Mouse (Mus musculus) fibroblast of lung, adult 2 months (primary cell): Measurements from ENCODE around the gene Ly6g6f.
A peak's percentile ranks its signal among the peaks of the same experiment; 100 is the strongest.

Experiments used
- DNase-seq: peaks from one replicate; pipeline ENCODE4 v3.0.0-alpha.2; 2011; ENCODE audit warnings: low read depth

The Ly6g6f gene

GRCm38 (mm10) chr17:35077786-35078233, 7.6 kb downstream of the Ly6g6f start, which contains the start of gene Ly6g6d:
Gene Ly6g6d, minus strand, starts transcription at chr17:35078065.
- DNase-seq: no peak

DNA sequence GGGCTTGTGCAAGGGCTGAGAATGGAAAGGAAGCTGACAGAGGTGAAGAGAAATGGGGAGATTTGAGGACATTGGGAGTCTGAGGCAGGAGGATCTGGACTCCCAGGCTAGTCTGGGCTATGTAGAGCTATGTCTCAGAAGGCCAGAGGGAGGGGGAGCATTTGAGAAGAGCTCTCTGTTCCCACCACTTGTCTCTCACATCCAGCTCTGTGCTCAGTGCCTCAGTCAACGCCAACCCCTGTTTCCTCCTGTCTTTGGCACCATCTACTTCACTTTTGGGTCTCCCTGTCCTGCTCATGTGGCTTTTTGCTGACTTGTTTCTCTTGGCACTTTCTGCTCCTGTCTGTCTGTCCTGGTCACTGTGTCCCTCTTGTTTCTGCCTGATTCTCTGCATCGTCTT, 8.1 kb downstream of the Ly6g6f start:
- DNase-seq: no peak

DNA sequence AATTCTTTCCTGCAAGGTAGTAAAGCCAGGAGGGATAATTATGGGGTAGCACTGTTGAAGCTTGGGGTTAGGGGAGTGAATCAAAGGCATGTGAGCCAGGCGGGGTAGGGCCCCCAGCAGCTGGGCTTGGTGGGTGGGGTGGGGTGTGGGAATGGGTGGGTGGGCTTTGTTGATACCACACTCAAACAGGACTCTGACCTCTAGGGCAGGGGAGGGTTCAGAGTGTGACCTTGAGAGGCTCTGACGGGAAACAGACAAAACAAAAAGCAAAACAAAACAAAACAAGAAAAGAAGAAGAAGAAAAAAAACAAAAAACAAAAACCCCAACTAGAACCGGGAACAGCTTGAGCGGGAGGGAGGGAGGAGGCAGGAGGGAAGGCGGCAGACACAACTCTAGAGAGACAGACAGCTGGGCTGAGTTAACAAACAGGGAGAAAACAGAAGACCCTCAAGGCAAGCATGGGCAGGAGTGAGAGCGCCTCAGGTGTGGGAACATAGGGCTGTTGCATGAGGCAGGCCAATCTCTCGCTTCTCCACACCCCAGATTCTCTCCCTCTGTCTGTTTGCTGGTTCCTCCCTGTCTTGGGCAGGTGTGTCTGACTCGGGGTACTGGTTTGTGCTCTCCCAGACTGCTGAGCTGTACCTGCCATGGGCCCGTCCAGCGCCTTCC, 8.8 kb downstream of the Ly6g6f start, which contains the start of gene Ly6g6e:
Ly6g6e (plus strand) TSS at position 396 of the 670 bp plus-strand sequence.
- no peak for DNase-seq

- DNase-seq: no peak
Observed at GRCm38 (mm10) chr17:35074097-35074496, 11.3 kb downstream of the Ly6g6f start.

DNA sequence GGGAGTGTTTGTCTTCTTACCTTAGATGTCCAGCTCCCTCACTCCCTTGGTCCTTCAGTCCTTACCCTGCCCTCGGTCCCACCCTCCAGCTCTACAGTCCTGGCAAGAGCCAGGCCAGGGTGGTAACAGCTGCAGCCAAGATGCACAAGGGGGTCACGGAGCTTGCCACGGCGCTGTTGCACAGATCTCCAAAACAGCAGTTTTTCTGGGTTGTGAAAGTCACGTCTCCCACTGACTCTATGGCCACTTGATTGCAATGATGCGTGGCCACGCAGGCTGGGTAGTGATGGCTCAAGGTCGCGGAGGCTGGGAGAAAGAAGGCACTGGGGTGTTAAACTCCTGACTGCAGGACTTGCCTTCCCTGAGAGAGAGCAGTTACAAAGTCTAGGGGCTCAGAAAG, 14.0 kb downstream of the Ly6g6f start:
- no peak for DNase-seq

DNA sequence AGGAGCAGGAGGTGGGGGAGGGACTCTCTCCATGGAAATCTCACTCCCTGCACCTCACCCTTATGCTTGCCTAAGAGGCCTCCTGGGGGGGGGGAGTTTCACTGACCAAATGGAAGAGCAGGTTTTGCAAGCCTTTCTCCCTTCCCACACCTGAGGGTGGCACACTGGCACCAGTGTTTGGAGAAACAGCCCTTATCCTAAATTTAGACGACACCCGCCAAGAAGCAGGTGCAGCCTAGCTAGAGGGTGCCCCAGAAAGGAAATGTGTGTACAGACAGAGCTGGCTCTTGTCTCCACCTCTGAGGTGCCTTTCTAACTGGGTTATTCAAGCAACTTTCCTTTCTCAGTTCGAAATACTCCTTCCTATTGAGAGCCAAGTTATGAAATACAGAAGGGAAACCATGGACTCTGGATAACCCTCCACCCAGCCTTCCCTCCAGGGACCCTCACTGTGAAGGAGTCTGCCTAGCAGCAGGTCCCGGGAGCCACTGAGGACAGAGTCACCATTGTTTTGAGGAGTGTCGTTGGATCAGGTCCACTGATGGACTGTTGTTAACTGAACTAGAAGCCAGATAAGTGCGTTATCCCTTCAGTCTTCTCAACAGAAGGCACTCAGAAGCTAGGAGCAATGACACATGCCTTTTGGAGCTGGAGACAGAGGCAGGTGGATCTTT, 14.7 kb downstream of the Ly6g6f start:
- no peak for DNase-seq

GRCm38 (mm10) chr17:35068213-35068914, 17.0 kb downstream of the Ly6g6f start:
- no peak for DNase-seq

- no peak for DNase-seq
Observed at GRCm38 (mm10) chr17:35066084-35066483, 19.3 kb downstream of the Ly6g6f start, which contains the start of gene Mpig6b. Gene Mpig6b, minus strand, starts transcription at chr17:35066184.

DNA sequence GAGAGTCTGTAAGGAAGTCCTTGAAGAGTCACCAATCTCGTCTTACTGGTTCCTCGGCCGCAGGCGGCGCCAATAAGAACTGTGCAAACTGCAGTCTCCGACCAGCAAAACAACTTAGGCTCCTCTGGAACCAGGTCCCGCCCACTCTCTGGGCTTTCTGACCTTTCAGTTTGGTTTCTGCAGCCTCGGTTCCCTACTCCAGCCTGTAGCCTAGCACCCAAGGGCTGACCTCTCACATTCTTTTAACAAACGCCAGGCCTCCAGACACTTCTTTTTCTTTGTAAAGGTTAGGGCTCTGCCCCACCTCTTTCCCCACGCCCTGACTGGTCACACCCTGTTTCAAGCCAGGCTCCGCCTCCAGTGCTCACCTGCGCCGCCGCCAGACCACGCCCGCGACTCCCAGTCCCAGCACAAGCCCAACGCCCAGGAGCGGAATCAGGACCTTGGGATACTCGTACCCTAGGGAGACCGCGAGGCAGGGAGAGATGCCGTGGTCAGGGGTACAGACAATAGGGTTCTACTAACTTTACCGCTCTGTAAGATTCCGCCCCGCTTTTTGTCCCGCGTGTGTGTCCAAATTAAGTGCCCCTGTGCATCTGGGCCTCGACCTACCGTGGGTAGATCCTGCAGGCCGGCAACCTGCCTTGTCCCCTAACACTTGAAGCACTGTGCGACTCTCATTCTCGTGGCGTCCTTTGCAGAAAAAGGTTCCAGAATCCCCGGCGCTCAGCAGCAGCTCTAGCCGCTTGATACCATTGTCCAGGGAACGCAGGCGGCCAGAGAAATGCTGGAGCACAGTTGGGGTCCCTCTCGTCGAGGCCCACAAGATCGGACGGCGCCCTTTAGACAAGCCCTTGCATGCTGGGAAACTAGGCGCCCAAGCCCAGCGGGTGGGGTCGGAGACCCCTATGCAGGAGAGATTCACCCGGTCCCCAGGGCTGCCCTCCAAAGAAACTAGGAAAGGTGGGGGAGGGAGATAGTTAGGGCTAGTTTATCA, 20.2 kb downstream of the Ly6g6f start, which contains the start of gene Ly6g6c:
Ly6g6c (plus strand) TSS at position 438 of the 997 bp plus-strand sequence.
- DNase-seq: no peak

- DNase-seq: no peak
Observed at GRCm38 (mm10) chr17:35064378-35064877, 21.0 kb downstream of the Ly6g6f start.

DNA sequence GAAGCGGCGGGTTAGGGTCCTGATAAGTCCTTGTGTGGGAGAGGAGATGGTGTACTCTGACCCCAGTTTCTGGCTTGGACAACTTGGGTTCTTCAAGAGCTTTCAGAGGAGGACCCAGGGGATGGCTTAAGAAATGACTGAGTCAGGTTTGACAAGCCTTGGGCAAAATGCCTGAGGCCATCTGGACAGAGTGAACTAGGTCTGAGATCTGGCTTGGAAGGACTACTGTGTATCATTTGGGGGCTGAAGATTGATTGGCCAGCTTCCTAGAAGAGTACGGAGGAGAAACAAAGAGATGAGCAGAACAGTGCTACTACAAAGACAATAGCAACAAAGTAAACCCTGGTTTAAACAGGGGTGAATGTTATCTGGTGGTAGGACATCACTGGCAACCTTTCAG, 21.9 kb downstream of the Ly6g6f start:
- no peak for DNase-seq

DNA sequence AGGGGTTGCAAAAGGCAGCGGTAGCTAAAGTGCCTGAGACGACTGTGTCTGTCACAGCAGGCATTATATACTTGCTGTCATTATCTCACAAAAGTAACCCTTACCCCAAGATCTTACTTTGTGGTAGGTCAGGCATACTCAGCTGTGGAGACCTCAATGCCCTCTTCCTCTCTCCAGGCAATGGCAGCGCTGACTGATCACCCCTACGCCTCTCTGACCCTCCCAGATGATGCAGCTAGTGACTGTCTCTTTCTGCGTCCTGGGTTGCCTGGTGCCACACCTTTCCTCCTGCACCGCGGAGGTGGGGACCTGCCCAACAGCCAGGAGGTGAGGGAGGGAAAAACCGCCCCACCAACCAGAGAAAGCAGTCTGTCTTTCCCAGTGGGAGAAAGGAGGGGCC, 24.1 kb downstream of the Ly6g6f start:
- no peak for DNase-seq

DNA sequence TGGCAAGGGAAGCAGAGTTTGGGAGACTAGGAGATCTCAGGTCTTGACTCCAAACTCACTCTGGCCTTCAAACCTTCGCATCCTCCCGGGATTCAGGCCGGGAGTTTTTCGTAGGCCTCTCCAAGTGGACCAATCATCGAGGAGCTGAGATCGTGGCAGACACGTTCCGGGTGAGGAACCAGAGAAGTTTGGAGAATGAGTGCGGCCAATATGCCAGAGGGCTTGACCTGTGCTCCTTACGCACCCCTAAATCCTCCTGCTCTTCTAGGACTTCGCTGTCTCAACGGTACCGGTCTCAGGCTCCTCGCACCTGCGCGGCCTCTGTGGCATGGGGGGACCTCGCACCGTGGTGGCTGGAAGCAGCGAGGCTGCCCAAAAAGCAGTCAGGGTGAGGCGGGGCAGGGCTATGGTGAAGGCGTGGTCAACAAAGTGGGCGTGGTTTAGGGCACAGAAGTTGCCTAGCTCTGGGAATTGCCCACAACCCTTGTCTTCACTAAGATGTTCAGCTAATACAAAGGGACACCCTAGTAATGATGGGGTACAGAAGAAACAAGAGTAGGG, 24.6 kb downstream of the Ly6g6f start:
- no peak for DNase-seq

DNA sequence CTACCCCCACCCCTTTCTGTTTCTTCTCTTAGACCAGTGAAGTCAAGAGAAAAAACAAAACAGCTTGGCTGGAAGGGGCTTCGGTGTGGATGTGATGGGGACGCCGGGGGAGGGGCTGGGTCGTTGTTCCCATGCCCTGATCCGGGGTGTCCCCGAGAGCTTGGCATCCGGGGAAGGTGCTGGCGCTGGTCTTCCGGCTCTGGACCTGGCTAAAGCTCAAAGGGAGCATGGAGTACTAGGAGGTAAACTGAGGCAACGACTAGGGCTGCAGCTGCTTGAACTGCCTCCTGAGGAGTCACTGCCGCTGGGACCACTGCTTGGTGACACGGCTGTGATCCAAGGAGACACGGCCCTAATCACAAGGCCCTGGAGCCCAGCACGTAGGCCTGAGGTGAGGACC, 25.3 kb downstream of the Ly6g6f start:
- no peak for DNase-seq

- DNase-seq: peak; percentile 57
Observed at GRCm38 (mm10) chr17:35058911-35059892, 26.2 kb downstream of the Ly6g6f start, which contains the start of gene Ddah2. Gene Ddah2, plus strand, starts transcription at chr17:35059035.

DNA sequence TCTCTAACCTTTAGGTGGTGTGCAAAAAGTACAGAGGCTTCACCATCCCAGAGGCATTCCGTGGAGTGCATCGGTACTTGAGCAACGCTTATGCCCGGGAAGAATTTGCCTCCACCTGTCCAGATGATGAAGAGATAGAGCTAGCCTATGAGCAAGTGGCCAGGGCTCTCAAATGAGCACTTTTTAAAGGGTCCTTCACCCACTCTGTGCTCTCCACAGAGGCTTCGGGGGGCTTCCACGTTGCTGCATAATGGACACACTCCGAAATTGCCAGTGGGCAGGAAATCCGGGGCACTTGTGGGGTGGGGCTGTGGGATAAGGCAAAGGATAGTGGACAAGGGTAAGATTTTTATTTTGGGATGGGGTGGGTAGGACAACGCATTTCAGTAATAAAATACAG, 27.1 kb downstream of the Ly6g6f start:
- no peak for DNase-seq

DNA sequence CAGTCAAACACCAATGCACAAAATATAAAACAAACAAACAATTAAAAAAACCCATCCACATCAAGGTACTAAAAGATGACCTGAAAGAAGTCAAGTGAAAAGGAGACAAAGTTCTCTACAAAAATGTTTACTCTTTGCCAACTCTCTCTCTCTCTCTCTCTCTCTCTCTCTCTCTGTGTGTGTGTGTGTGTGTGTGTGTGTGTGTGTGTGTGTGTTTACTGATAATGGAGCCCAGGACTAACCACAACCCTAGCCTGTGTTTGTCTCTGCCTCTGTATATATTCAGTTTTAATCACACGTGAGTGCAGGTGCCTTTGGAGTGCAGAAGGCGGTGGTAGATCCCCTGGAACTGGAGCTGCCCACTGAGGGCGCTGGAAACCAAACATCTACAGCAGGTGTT, 28.3 kb downstream of the Ly6g6f start:
- DNase-seq: no peak

DNA sequence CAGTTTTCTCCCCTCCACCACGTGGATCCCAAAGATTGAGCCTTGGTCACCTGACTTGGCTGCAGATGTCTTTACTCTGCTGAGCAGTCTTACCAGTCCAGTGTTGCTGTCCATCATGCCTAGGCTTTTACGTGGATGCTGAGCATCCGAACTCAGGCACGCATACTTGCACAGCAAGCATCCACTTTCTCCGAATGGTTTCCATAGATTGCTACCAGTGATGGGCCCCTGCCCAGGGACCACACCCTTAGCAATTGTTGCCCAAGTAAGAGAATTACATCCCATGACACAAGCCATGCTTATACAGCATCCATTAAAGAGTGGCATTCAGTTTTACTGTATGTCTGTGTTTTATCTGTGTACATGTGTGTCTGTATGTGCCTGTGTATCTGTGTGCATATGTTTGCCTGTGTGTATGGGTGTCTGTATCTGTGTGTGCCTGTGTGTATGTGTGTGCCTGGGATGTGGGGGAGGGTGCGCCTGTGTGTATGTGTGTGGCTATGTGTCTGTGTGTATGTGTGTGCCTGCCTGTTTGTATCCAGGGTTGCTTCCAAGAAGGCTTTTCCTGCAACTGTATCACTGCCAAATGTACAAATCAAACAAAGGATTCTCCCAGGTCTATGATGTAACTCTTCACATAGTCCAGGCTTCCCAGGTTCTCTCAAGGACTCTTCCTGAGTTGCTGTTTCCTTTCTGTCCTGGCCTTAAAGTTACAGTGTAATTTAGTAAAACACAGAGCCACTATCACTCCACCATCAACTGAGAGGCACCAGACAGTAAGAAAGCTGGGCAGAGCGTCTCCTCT, 29.5 kb downstream of the Ly6g6f start:
- DNase-seq: no peak

DNA sequence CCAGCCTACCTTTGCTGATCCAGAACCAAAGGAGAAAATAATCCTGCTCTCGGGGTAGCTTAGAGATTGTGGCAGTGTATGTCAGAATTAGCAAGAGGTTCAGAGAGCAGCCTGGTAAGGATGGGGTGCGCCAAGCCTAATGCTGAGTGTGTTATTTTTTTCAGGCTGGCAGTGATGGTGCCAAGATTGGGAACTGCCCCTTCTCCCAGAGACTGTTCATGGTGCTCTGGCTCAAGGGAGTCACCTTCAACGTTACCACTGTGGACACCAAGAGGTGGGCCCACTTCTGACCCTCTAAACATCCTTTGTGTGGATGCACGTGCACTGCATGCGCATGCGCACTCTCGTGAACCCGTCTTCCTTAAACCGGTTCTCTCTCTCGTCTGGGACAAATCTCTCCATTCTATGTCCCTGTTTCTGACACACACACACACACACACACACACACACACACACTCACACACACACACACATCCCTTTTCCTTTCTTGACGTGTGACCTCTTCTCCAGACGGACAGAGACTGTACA, 33.1 kb downstream of the Ly6g6f start:
- no peak for DNase-seq
